Mouse (Mus musculus): ENCODE measurements around the gene Slc6a1. TPM values are rescaled to one million over a fixed set of nuclear protein-coding genes. Genes with fewer than 3 reads are reported as not detected.

Slc6a1 gene
- polyA plus RNA-seq, 1 experiment from 2014 or later, result not detected

- no peak for TF ChIP-seq CTCF (IDR thresholded peaks at IDR 0.05; ENCODE audit: low read depth)
- no peak overlapping the region for H3K27ac ChIP-seq (ENCODE audit: low read depth)
- no peak overlapping the region for H3K9ac ChIP-seq
- H3K4me3 ChIP-seq (ENCODE audit: low read depth, low read length), result no peak overlapping the region
- no peak for ATAC-seq (ENCODE audit: insufficient read depth)
- no peaks in the 10 kb centered on the region for H3K36me3 ChIP-seq (ENCODE audit: insufficient read depth)
- H3K4me1 ChIP-seq (ENCODE audit: insufficient read depth), result no peaks in the 10 kb centered on the region
- no peaks in the 10 kb centered on the region for H3K9me3 ChIP-seq (ENCODE audit: low read depth, low read length)
- no peaks in the 10 kb centered on the region for H3K27me3 ChIP-seq (ENCODE audit: insufficient read depth, low read length)
- H3K4me2 ChIP-seq, result no peak overlapping the region
- 49% methylated on average over 3 of the region's 3 CpGs for WGBS
- DNase-seq, result no peak
Observed at GRCm38 (mm10) chr6:114258661-114259193, 23.7 kb upstream of the Slc6a1 start.

DNA sequence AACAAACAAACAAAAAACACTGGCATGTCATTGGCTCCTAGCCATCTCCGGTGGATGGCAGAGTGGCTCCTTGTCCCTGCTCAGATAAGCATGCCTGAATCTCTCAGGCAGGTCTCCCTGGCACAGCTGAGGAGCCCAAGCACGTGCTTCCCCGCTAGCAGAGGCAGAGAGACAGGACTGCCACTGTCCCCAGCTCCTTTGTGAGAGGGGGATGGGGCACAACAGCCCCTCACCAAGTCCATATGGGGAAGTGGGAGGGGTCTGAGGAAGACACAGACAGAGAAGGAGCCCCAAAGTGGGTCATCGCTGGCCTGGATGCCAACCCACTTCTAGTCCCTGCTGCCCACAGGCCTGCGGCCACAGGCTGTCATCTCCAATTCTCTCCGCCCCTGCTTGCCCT lies 20.8 kb upstream of the Slc6a1 start:
- Histone ChIP-seq H3K36me3 (ENCODE audit: insufficient read depth) (no peaks in the 10 kb centered on the region), H3K4me2 (no peak overlapping the region), H3K27ac (ENCODE audit: low read depth) (no peak overlapping the region), H3K27me3 (ENCODE audit: insufficient read depth, low read length) (no peaks in the 10 kb centered on the region), H3K9ac (no peak overlapping the region), H3K4me3 (ENCODE audit: low read depth, low read length) (no peak overlapping the region), H3K4me1 (ENCODE audit: insufficient read depth) (no peaks in the 10 kb centered on the region), H3K9me3 (ENCODE audit: low read depth, low read length) (no peaks in the 10 kb centered on the region)
- DNase-seq (no peak), ATAC-seq (ENCODE audit: insufficient read depth) (no peak)
- TF ChIP-seq CTCF (IDR thresholded peaks at IDR 0.05; ENCODE audit: low read depth), result no peak
- WGBS, result 62% methylated on average over 6 of the region's 6 CpGs

GRCm38 (mm10) chr6:114264010-114264409 lies 18.4 kb upstream of the Slc6a1 start:
- Histone ChIP-seq H3K9ac (no peak overlapping the region), H3K9me3 (ENCODE audit: low read depth, low read length) (no peaks in the 10 kb centered on the region), H3K27me3 (ENCODE audit: insufficient read depth, low read length) (no peaks in the 10 kb centered on the region), H3K4me1 (ENCODE audit: insufficient read depth) (no peaks in the 10 kb centered on the region), H3K36me3 (ENCODE audit: insufficient read depth) (no peaks in the 10 kb centered on the region), H3K27ac (ENCODE audit: low read depth) (no peak overlapping the region), H3K4me2 (no peak overlapping the region), H3K4me3 (ENCODE audit: low read depth, low read length) (no peak overlapping the region)
- ATAC-seq (ENCODE audit: insufficient read depth) (no peak), DNase-seq (no peak)
- 61% methylated on average over 3 of the region's 3 CpGs for WGBS
- TF ChIP-seq CTCF (IDR thresholded peaks at IDR 0.05; ENCODE audit: low read depth), result no peak

- Histone ChIP-seq H3K9ac (no peak overlapping the region), H3K4me3 (ENCODE audit: low read depth, low read length) (no peak overlapping the region), H3K4me2 (no peak overlapping the region), H3K36me3 (ENCODE audit: insufficient read depth) (no peaks in the 10 kb centered on the region), H3K27me3 (ENCODE audit: insufficient read depth, low read length) (no peaks in the 10 kb centered on the region), H3K27ac (ENCODE audit: low read depth) (no peak overlapping the region), H3K9me3 (ENCODE audit: low read depth, low read length) (no peaks in the 10 kb centered on the region), H3K4me1 (ENCODE audit: insufficient read depth) (no peaks in the 10 kb centered on the region)
- WGBS, result 33% methylated on average over 5 of the region's 5 CpGs
- TF ChIP-seq CTCF (IDR thresholded peaks at IDR 0.05; ENCODE audit: low read depth), result no peak
- DNase-seq, result peak; percentile 39
- ATAC-seq (ENCODE audit: insufficient read depth), result no peak
Observed at GRCm38 (mm10) chr6:114264426-114264825, 18.0 kb upstream of the Slc6a1 start.

DNA sequence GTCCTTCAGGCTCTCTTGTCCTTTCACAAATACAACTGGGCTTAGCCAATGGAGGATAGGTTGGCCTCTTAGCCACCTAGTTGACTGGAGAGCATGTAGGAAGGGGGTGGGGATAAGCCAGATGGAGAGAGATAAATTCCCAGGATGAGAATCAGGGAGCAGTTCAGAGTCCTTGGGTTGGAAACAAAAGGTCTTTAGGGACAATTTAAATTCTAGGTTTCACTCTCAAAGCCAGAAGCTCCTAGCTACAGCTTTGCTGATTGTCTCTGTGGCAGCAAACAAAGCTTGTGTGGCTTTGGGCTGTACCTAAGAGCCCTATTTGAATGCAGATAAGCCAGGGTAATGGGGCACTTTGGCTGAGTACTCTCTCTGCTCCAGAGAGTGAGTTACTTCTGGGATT lies 16.2 kb upstream of the Slc6a1 start:
- no peak overlapping the region for H3K4me2 ChIP-seq
- no peaks in the 10 kb centered on the region for H3K36me3 ChIP-seq (ENCODE audit: insufficient read depth)
- no peak overlapping the region for H3K4me3 ChIP-seq (ENCODE audit: low read depth, low read length)
- DNase-seq (no peak), ATAC-seq (ENCODE audit: insufficient read depth) (no peak)
- H3K4me1 ChIP-seq (ENCODE audit: insufficient read depth), result no peaks in the 10 kb centered on the region
- no peaks in the 10 kb centered on the region for H3K27me3 ChIP-seq (ENCODE audit: insufficient read depth, low read length)
- no peaks in the 10 kb centered on the region for H3K9me3 ChIP-seq (ENCODE audit: low read depth, low read length)
- no peak overlapping the region for H3K27ac ChIP-seq (ENCODE audit: low read depth)
- no peak overlapping the region for H3K9ac ChIP-seq
- TF ChIP-seq CTCF (IDR thresholded peaks at IDR 0.05; ENCODE audit: low read depth), result no peak

DNA sequence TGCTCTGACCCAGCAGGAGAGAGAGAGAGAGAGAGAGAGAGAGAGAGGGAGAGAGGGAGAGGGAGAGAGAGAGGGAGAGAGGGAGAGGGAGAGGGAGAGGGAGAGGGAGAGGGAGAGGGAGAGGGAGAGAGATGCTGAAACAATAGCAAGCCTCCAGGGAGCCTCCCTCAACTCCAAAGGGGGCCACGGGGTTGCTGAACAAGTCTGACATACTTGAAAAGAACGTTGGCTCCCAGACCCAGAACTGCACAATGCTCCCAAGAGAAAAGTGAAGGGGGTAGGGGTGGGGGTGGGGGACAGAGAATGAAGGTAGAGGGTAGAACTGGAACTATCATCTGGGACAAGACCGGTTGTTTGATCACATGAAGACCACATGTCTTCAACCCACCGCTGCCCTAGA lies 14.5 kb upstream of the Slc6a1 start:
- peaks cover 4% of the 10 kb centered on the region for H3K27me3 ChIP-seq (ENCODE audit: insufficient read depth, low read length)
- TF ChIP-seq CTCF (IDR thresholded peaks at IDR 0.05; ENCODE audit: low read depth), result no peak
- no peak for ATAC-seq (ENCODE audit: insufficient read depth)
- no peak overlapping the region for H3K4me2 ChIP-seq
- no peaks in the 10 kb centered on the region for H3K9me3 ChIP-seq (ENCODE audit: low read depth, low read length)
- H3K4me1 ChIP-seq (ENCODE audit: insufficient read depth), result no peaks in the 10 kb centered on the region
- H3K4me3 ChIP-seq (ENCODE audit: low read depth, low read length), result no peak overlapping the region
- H3K27ac ChIP-seq (ENCODE audit: low read depth), result no peak overlapping the region
- no peaks in the 10 kb centered on the region for H3K36me3 ChIP-seq (ENCODE audit: insufficient read depth)
- WGBS, result 36% methylated on average over 4 of the region's 4 CpGs
- no peak for DNase-seq
- H3K9ac ChIP-seq, result no peak overlapping the region

DNA sequence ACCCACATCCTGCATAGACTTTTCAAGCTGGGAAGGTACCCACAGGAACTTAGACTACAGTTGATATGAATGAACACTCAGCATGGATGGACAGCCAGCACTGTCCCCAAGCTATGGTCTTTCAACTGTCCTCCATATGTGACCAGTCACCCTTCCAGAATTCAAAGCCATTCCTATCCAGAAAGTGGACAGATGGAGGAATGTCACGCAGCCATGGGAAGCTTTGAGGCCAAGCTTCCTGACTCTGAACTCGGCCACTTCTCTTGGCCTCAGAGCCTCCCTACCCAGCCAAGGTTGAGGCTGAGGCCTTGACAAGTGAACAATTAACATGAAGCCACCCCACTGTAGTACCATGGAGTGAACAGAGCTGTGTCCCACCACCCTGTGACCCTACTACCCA lies 12.8 kb upstream of the Slc6a1 start:
- ATAC-seq (ENCODE audit: insufficient read depth), result no peak
- Histone ChIP-seq H3K27me3 (ENCODE audit: insufficient read depth, low read length) (peaks cover 4% of the 10 kb centered on the region), H3K9ac (no peak overlapping the region), H3K4me2 (no peak overlapping the region), H3K4me1 (ENCODE audit: insufficient read depth) (no peaks in the 10 kb centered on the region), H3K9me3 (ENCODE audit: low read depth, low read length) (no peaks in the 10 kb centered on the region), H3K4me3 (ENCODE audit: low read depth, low read length) (no peak overlapping the region), H3K27ac (ENCODE audit: low read depth) (no peak overlapping the region), H3K36me3 (ENCODE audit: insufficient read depth) (no peaks in the 10 kb centered on the region)
- WGBS, result 76% methylated on average over 2 of the region's 2 CpGs
- DNase-seq, result no peak
- no peak for TF ChIP-seq CTCF (IDR thresholded peaks at IDR 0.05; ENCODE audit: low read depth)

GRCm38 (mm10) chr6:114270799-114271198 lies 11.6 kb upstream of the Slc6a1 start:
- Histone ChIP-seq H3K4me1 (ENCODE audit: insufficient read depth) (no peaks in the 10 kb centered on the region), H3K36me3 (ENCODE audit: insufficient read depth) (no peaks in the 10 kb centered on the region), H3K27me3 (ENCODE audit: insufficient read depth, low read length) (peaks cover 5% of the 10 kb centered on the region), H3K4me2 (no peak overlapping the region), H3K9me3 (ENCODE audit: low read depth, low read length) (no peaks in the 10 kb centered on the region), H3K27ac (ENCODE audit: low read depth) (no peak overlapping the region), H3K9ac (no peak overlapping the region), H3K4me3 (ENCODE audit: low read depth, low read length) (no peak overlapping the region)
- ATAC-seq (ENCODE audit: insufficient read depth) (no peak), DNase-seq (no peak)
- WGBS, result 62% methylated on average over 5 of the region's 5 CpGs
- no peak for TF ChIP-seq CTCF (IDR thresholded peaks at IDR 0.05; ENCODE audit: low read depth)
